Mouse (Mus musculus) heart, postnatal 0 days (tissue): ENCODE measurements around the gene Nebl.

Experiments used
- CTCF ChIP-seq: IDR thresholded peaks from 2 replicates; pipeline ENCODE4 v1.5.1; 2016; ENCODE audit warnings: antibody characterized with exemption, control low read depth, low read depth
- EP300 ChIP-seq: IDR thresholded peaks from 2 replicates; pipeline ENCODE4 v1.6.1; 2016; ENCODE audit warnings: antibody characterized with exemption, low read depth

- TF ChIP-seq CTCF: no peak
- TF ChIP-seq EP300: no peak
These were observed 946 bp upstream of the Nebl start for GRCm38 (mm10) chr2:17732210-17732609.
